Mouse (Mus musculus): ENCODE measurements around the gene Ndufs3. TPM values are rescaled to one million over a fixed set of nuclear protein-coding genes. Genes with fewer than 3 reads are reported as not detected.

The Ndufs3 gene
- polyA plus RNA-seq, 1 experiment: 59.7 TPM

- no peak for TF ChIP-seq POLR2A (IDR thresholded peaks at IDR 0.05; ENCODE audit: low read depth, low read length)
- TF ChIP-seq CTCF (IDR thresholded peaks at IDR 0.05; ENCODE audit: extremely low read depth, insufficient read depth, insufficient read length, insufficient replicate concordance): no peak
- H3K27me3 ChIP-seq (ENCODE audit: control insufficient read depth, insufficient read depth, low read length): no peaks in the 10 kb centered on the region
- no peak overlapping the region for H3K4me3 ChIP-seq (ENCODE audit: extremely low read depth, insufficient read depth, insufficient read length)
- no peak overlapping the region for H3K27ac ChIP-seq (ENCODE audit: insufficient read depth, low read length)
- H3K36me3 ChIP-seq (ENCODE audit: control insufficient read depth, insufficient read depth, low read length): peaks cover 32% of the 10 kb centered on the region
- no peaks in the 10 kb centered on the region for H3K4me1 ChIP-seq (ENCODE audit: control insufficient read depth, insufficient read depth, insufficient read length)
- no peak for DNase-seq (ENCODE audit: low read depth in 1 of 2, low spot score in 2 of 2)
Observed at GRCm38 (mm10) chr2:90864184-90864583, 40.4 kb downstream of the Ndufs3 start.

- no peak overlapping the region for H3K4me3 ChIP-seq (ENCODE audit: extremely low read depth, insufficient read depth, insufficient read length)
- TF ChIP-seq POLR2A (IDR thresholded peaks at IDR 0.05; ENCODE audit: low read depth, low read length): no peak
- TF ChIP-seq CTCF (IDR thresholded peaks at IDR 0.05; ENCODE audit: extremely low read depth, insufficient read depth, insufficient read length, insufficient replicate concordance): no peak
- no peak for DNase-seq (ENCODE audit: low read depth in 1 of 2, low spot score in 2 of 2)
- peaks cover 43% of the 10 kb centered on the region for H3K36me3 ChIP-seq (ENCODE audit: control insufficient read depth, insufficient read depth, low read length)
- no peaks in the 10 kb centered on the region for H3K27me3 ChIP-seq (ENCODE audit: control insufficient read depth, insufficient read depth, low read length)
- WGBS: 96% methylated on average over 2 of the region's 2 CpGs
- no peak overlapping the region for H3K27ac ChIP-seq (ENCODE audit: insufficient read depth, low read length)
- H3K4me1 ChIP-seq (ENCODE audit: control insufficient read depth, insufficient read depth, insufficient read length): no peaks in the 10 kb centered on the region
Observed at GRCm38 (mm10) chr2:90861486-90861885, 43.1 kb downstream of the Ndufs3 start.

- H3K36me3 ChIP-seq (ENCODE audit: control insufficient read depth, insufficient read depth, low read length): peaks cover 17% of the 10 kb centered on the region
- TF ChIP-seq POLR2A (IDR thresholded peaks at IDR 0.05; ENCODE audit: low read depth, low read length) (no peak), CTCF (IDR thresholded peaks at IDR 0.05; ENCODE audit: extremely low read depth, insufficient read depth, insufficient read length, insufficient replicate concordance) (no peak)
- WGBS: 93% methylated on average over 1 of the region's 1 CpGs
Observed at GRCm38 (mm10) chr2:90850401-90850800, 54.2 kb downstream of the Ndufs3 start.

GRCm38 (mm10) chr2:90848331-90848730 is 56.3 kb downstream of the Ndufs3 start:
- H3K36me3 ChIP-seq (ENCODE audit: control insufficient read depth, insufficient read depth, low read length): peaks cover 8% of the 10 kb centered on the region
- peaks cover 3% of the 10 kb centered on the region; the same call in 1 of the 2 replicates for H3K4me1 ChIP-seq (ENCODE audit: control insufficient read depth, insufficient read depth, insufficient read length)
- H3K4me3 ChIP-seq (ENCODE audit: extremely low read depth, insufficient read depth, insufficient read length): no peak overlapping the region
- TF ChIP-seq CTCF (IDR thresholded peaks at IDR 0.05; ENCODE audit: extremely low read depth, insufficient read depth, insufficient read length, insufficient replicate concordance) (no peak), POLR2A (IDR thresholded peaks at IDR 0.05; ENCODE audit: low read depth, low read length) (no peak)
- H3K27me3 ChIP-seq (ENCODE audit: control insufficient read depth, insufficient read depth, low read length): no peaks in the 10 kb centered on the region
- no peak overlapping the region for H3K27ac ChIP-seq (ENCODE audit: insufficient read depth, low read length)
- WGBS: 91% methylated on average over 5 of the region's 5 CpGs
- DNase-seq (ENCODE audit: low read depth in 1 of 2, low spot score in 2 of 2): no peak

More at GRCm38 (mm10) chr2:90850401-90850800, 54.2 kb downstream of the Ndufs3 start:
- no peak for DNase-seq (ENCODE audit: low read depth in 1 of 2, low spot score in 2 of 2)
- peaks cover 3% of the 10 kb centered on the region; the same call in 1 of the 2 replicates for H3K4me1 ChIP-seq (ENCODE audit: control insufficient read depth, insufficient read depth, insufficient read length)
- no peak overlapping the region for H3K27ac ChIP-seq (ENCODE audit: insufficient read depth, low read length)
- H3K4me3 ChIP-seq (ENCODE audit: extremely low read depth, insufficient read depth, insufficient read length): no peak overlapping the region
- H3K27me3 ChIP-seq (ENCODE audit: control insufficient read depth, insufficient read depth, low read length): no peaks in the 10 kb centered on the region

GRCm38 (mm10) chr2:90847681-90848050 is 57.0 kb downstream of the Ndufs3 start:
- TF ChIP-seq CTCF (IDR thresholded peaks at IDR 0.05; ENCODE audit: extremely low read depth, insufficient read depth, insufficient read length, insufficient replicate concordance): no peak
- TF ChIP-seq POLR2A (IDR thresholded peaks at IDR 0.05; ENCODE audit: low read depth, low read length): no peak
- peak overlapping the region; percentile 84; the same call in 1 of the 2 replicates for H3K27ac ChIP-seq (ENCODE audit: insufficient read depth, low read length)
- no peak for DNase-seq (ENCODE audit: low read depth in 1 of 2, low spot score in 2 of 2)
- H3K36me3 ChIP-seq (ENCODE audit: control insufficient read depth, insufficient read depth, low read length): peaks cover 7% of the 10 kb centered on the region
- peaks cover 3% of the 10 kb centered on the region; the same call in 1 of the 2 replicates for H3K4me1 ChIP-seq (ENCODE audit: control insufficient read depth, insufficient read depth, insufficient read length)
- no peaks in the 10 kb centered on the region for H3K27me3 ChIP-seq (ENCODE audit: control insufficient read depth, insufficient read depth, low read length)
- 2% methylated on average over 13 of the region's 13 CpGs for WGBS
- peak overlapping the region; percentile 99 for H3K4me3 ChIP-seq (ENCODE audit: extremely low read depth, insufficient read depth, insufficient read length)

GRCm38 (mm10) chr2:90846955-90847680 is 57.5 kb downstream of the Ndufs3 start, which contains the start of gene Mtch2:
Gene Mtch2 (plus strand): TSS chr2:90847155.
- DNase-seq (ENCODE audit: low read depth in 1 of 2, low spot score in 2 of 2): peak; percentile 89 to 98
- H3K4me3 ChIP-seq (ENCODE audit: extremely low read depth, insufficient read depth, insufficient read length): peak within 1 kb of the TSS; percentile 99
- H3K4me1 ChIP-seq (ENCODE audit: control insufficient read depth, insufficient read depth, insufficient read length): peaks cover 3% of the 10 kb centered on the region; the same call in 1 of the 2 replicates
- H3K36me3 ChIP-seq (ENCODE audit: control insufficient read depth, insufficient read depth, low read length): peaks cover 4% of the 10 kb centered on the region; the same call in 1 of the 2 replicates
- H3K27ac ChIP-seq (ENCODE audit: insufficient read depth, low read length): peak within 1 kb of the TSS; percentile 84
- H3K27me3 ChIP-seq (ENCODE audit: control insufficient read depth, insufficient read depth, low read length): no peaks in the 10 kb centered on the region
- under 1% methylated on average over 66 of the region's 67 CpGs for WGBS
- peak; percentile 91 for TF ChIP-seq POLR2A (IDR thresholded peaks at IDR 0.05; ENCODE audit: low read depth, low read length)
- TF ChIP-seq CTCF (IDR thresholded peaks at IDR 0.05; ENCODE audit: extremely low read depth, insufficient read depth, insufficient read length, insufficient replicate concordance): no peak

- WGBS: 6% methylated on average over 8 of the region's 8 CpGs
- H3K27ac ChIP-seq (ENCODE audit: insufficient read depth, low read length): peak overlapping the region; percentile 39
- DNase-seq (ENCODE audit: low read depth in 1 of 2, low spot score in 2 of 2): no peak
Observed at GRCm38 (mm10) chr2:90846597-90846954, 58.1 kb downstream of the Ndufs3 start.

More at GRCm38 (mm10) chr2:90846597-90846954, 58.1 kb downstream of the Ndufs3 start:
- peaks cover 4% of the 10 kb centered on the region; the same call in 1 of the 2 replicates for H3K36me3 ChIP-seq (ENCODE audit: control insufficient read depth, insufficient read depth, low read length)
- no peaks in the 10 kb centered on the region for H3K27me3 ChIP-seq (ENCODE audit: control insufficient read depth, insufficient read depth, low read length)
- peaks cover 3% of the 10 kb centered on the region; the same call in 1 of the 2 replicates for H3K4me1 ChIP-seq (ENCODE audit: control insufficient read depth, insufficient read depth, insufficient read length)
- H3K4me3 ChIP-seq (ENCODE audit: extremely low read depth, insufficient read depth, insufficient read length): peak overlapping the region; percentile 62
- TF ChIP-seq CTCF (IDR thresholded peaks at IDR 0.05; ENCODE audit: extremely low read depth, insufficient read depth, insufficient read length, insufficient replicate concordance): no peak
- no peak for TF ChIP-seq POLR2A (IDR thresholded peaks at IDR 0.05; ENCODE audit: low read depth, low read length)

All from spleen, adult 2 months (tissue).